Mouse (Mus musculus): Measurements from ENCODE around the gene Hsp90aa1. TPM values are rescaled to one million over a fixed set of nuclear protein-coding genes. Genes with fewer than 3 reads are reported as not detected.
A peak's percentile ranks its signal among the peaks of the same experiment; 100 is the strongest.
"Not testable (repeated sequence)": the region's sequence is repeated elsewhere in the genome, so short reads cannot be mapped to it uniquely, and the experiment has no call there.

Hsp90aa1 gene
- polyA plus RNA-seq, 1 experiment from 2014 or later, result 1,449 TPM

GRCm38 (mm10) chr12:110697457-110697856 lies 5.1 kb downstream of the Hsp90aa1 start:
- H3K27me3 ChIP-seq, result no peaks in the 10 kb centered on the region

GRCm38 (mm10) chr12:110696975-110697400 lies 5.5 kb downstream of the Hsp90aa1 start:
- 50% methylated on average over 9 of the region's 9 CpGs for WGBS
- H3K9ac ChIP-seq, result peak overlapping the region; percentile 86
- no peaks in the 10 kb centered on the region for H3K27me3 ChIP-seq
- peak overlapping the region; percentile 89 for H3K27ac ChIP-seq
- H3K36me3 ChIP-seq, result peaks cover 19% of the 10 kb centered on the region
- H3K4me1 ChIP-seq (replicated peaks), result peaks cover 24% of the 10 kb centered on the region
- peak overlapping the region; percentile 75 for H3K4me2 ChIP-seq
- H3K4me3 ChIP-seq, result peak overlapping the region; percentile 97
- no peaks in the 10 kb centered on the region for H3K9me3 ChIP-seq
- ATAC-seq (ENCODE audit: low FRiP score), result no peak

More at GRCm38 (mm10) chr12:110697457-110697856, 5.1 kb downstream of the Hsp90aa1 start:
- no peak overlapping the region for H3K4me3 ChIP-seq
- no peak overlapping the region for H3K4me2 ChIP-seq
- peaks cover 24% of the 10 kb centered on the region for H3K4me1 ChIP-seq (replicated peaks)
- H3K36me3 ChIP-seq, result peaks cover 19% of the 10 kb centered on the region
- H3K27ac ChIP-seq, result no peak overlapping the region
- H3K9ac ChIP-seq, result no peak overlapping the region
- no peaks in the 10 kb centered on the region for H3K9me3 ChIP-seq
- ATAC-seq (ENCODE audit: low FRiP score), result no peak
- WGBS, result 72% methylated on average over 5 of the region's 5 CpGs

- Histone ChIP-seq H3K4me3 (peak overlapping the region; percentile 97), H3K9ac (peak overlapping the region; percentile 99), H3K4me2 (peak overlapping the region; percentile 75), H3K27me3 (no peaks in the 10 kb centered on the region), H3K4me1 (replicated peaks) (peaks cover 24% of the 10 kb centered on the region), H3K36me3 (peaks cover 25% of the 10 kb centered on the region), H3K27ac (peak overlapping the region; percentile 99), H3K9me3 (no peaks in the 10 kb centered on the region)
- WGBS, result under 1% methylated on average over 88 of the region's 89 CpGs
- peak; percentile 97 for ATAC-seq (ENCODE audit: low FRiP score)
Observed at GRCm38 (mm10) chr12:110696173-110696974, 6.2 kb downstream of the Hsp90aa1 start.

- 0% methylated on average over 52 of the region's 55 CpGs for WGBS
- H3K36me3 ChIP-seq, result peaks cover 27% of the 10 kb centered on the region
- ATAC-seq (ENCODE audit: low FRiP score), result peak; percentile 79
- peak overlapping the region; percentile 99 for H3K9ac ChIP-seq
- H3K27ac ChIP-seq, result peak overlapping the region; percentile 99
- peak overlapping the region; percentile 63 for H3K4me2 ChIP-seq
- no peaks in the 10 kb centered on the region for H3K27me3 ChIP-seq
- peaks cover 24% of the 10 kb centered on the region for H3K4me1 ChIP-seq (replicated peaks)
- H3K4me3 ChIP-seq, result peak overlapping the region; percentile 97
- no peaks in the 10 kb centered on the region for H3K9me3 ChIP-seq
Observed at GRCm38 (mm10) chr12:110695676-110696171, 6.8 kb downstream of the Hsp90aa1 start.

- Histone ChIP-seq H3K4me1 (replicated peaks) (peaks cover 24% of the 10 kb centered on the region), H3K36me3 (peaks cover 50% of the 10 kb centered on the region)
- WGBS, result 75% methylated on average over 5 of the region's 5 CpGs
- not testable (repeated sequence) for H3K4me2 ChIP-seq; H3K4me3 ChIP-seq; H3K9ac ChIP-seq; ATAC-seq (ENCODE audit: low FRiP score); H3K27ac ChIP-seq; H3K9me3 ChIP-seq; H3K27me3 ChIP-seq
Observed at GRCm38 (mm10) chr12:110693378-110693777, 9.2 kb downstream of the Hsp90aa1 start.

- H3K9ac ChIP-seq, result no peak overlapping the region
- peaks cover 74% of the 10 kb centered on the region for H3K36me3 ChIP-seq
- H3K9me3 ChIP-seq, result no peaks in the 10 kb centered on the region
- ATAC-seq (ENCODE audit: low FRiP score), result no peak
- H3K27me3 ChIP-seq, result no peaks in the 10 kb centered on the region
- no peak overlapping the region for H3K4me3 ChIP-seq
- H3K4me2 ChIP-seq, result no peak overlapping the region
- peaks cover 17% of the 10 kb centered on the region for H3K4me1 ChIP-seq (replicated peaks)
- no peak overlapping the region for H3K27ac ChIP-seq
- WGBS, result 84% methylated on average over 6 of the region's 6 CpGs
Observed at GRCm38 (mm10) chr12:110689919-110690643, 12.4 kb downstream of the Hsp90aa1 start.

GRCm38 (mm10) chr12:110688921-110689320 lies 13.6 kb downstream of the Hsp90aa1 start:
- H3K4me3 ChIP-seq; H3K4me1 ChIP-seq (replicated peaks); H3K27ac ChIP-seq; H3K9ac ChIP-seq; H3K4me2 ChIP-seq; ATAC-seq (ENCODE audit: low FRiP score); H3K9me3 ChIP-seq; H3K27me3 ChIP-seq: not testable (repeated sequence)
- WGBS, result 98% methylated on average over 3 of the region's 3 CpGs
- H3K36me3 ChIP-seq, result peaks cover 66% of the 10 kb centered on the region

GRCm38 (mm10) chr12:110687894-110688734 lies 14.4 kb downstream of the Hsp90aa1 start:
- Histone ChIP-seq H3K4me1 (replicated peaks) (peaks cover 3% of the 10 kb centered on the region; the same call in 1 of the 2 replicates), H3K9me3 (no peaks in the 10 kb centered on the region), H3K27ac (no peak overlapping the region), H3K4me3 (no peak overlapping the region), H3K27me3 (no peaks in the 10 kb centered on the region), H3K36me3 (peaks cover 60% of the 10 kb centered on the region), H3K4me2 (no peak overlapping the region), H3K9ac (no peak overlapping the region)
- 73% methylated on average over 12 of the region's 12 CpGs for WGBS
- peak; percentile 43; the same call in 1 of the 2 replicates for ATAC-seq (ENCODE audit: low FRiP score)

- Histone ChIP-seq H3K9ac (no peak overlapping the region), H3K4me3 (no peak overlapping the region), H3K27me3 (no peaks in the 10 kb centered on the region), H3K4me1 (replicated peaks) (peaks cover 4% of the 10 kb centered on the region; the same call in 1 of the 2 replicates), H3K4me2 (no peak overlapping the region), H3K9me3 (no peaks in the 10 kb centered on the region), H3K36me3 (peaks cover 26% of the 10 kb centered on the region), H3K27ac (no peak overlapping the region)
- no peak for ATAC-seq (ENCODE audit: low FRiP score)
- no CpG with 5 or more reads among the region's 1 CpGs for WGBS
Observed at GRCm38 (mm10) chr12:110683580-110683979, 18.9 kb downstream of the Hsp90aa1 start.

- Histone ChIP-seq H3K27ac (no peak within 1 kb of the TSS), H3K9ac (no peak within 1 kb of the TSS), H3K4me2 (no peak within 1 kb of the TSS), H3K27me3 (no peaks in the 10 kb centered on the region), H3K4me3 (no peak within 1 kb of the TSS), H3K9me3 (no peaks in the 10 kb centered on the region), H3K36me3 (peaks cover 17% of the 10 kb centered on the region), H3K4me1 (replicated peaks) (peaks cover 4% of the 10 kb centered on the region; the same call in 1 of the 2 replicates)
- ATAC-seq (ENCODE audit: low FRiP score), result no peak
- 78% methylated on average over 9 of the region's 9 CpGs for WGBS
Observed at GRCm38 (mm10) chr12:110682561-110683299, 19.8 kb downstream of the Hsp90aa1 start, which contains the start of gene 1700001K19Rik. 1700001K19Rik (minus strand) TSS chr12:110682619.

GRCm38 (mm10) chr12:110681878-110682277 lies 20.6 kb downstream of the Hsp90aa1 start:
- no peak overlapping the region for H3K4me2 ChIP-seq
- H3K9ac ChIP-seq, result no peak overlapping the region

More at GRCm38 (mm10) chr12:110681878-110682277, 20.6 kb downstream of the Hsp90aa1 start:
- Histone ChIP-seq H3K4me3 (no peak overlapping the region), H3K9me3 (no peaks in the 10 kb centered on the region), H3K4me1 (replicated peaks) (peaks cover 4% of the 10 kb centered on the region; the same call in 1 of the 2 replicates), H3K27ac (no peak overlapping the region), H3K27me3 (no peaks in the 10 kb centered on the region), H3K36me3 (peaks cover 13% of the 10 kb centered on the region)
- no peak for ATAC-seq (ENCODE audit: low FRiP score)
- 69% methylated on average over 3 of the region's 3 CpGs for WGBS
